Mouse (Mus musculus): ENCODE measurements at regions not wholly inside any gene's neighbourhood (a gene's known extent, or its start where the extent isn't known, plus 50 kb on each side); places are given as distances from the start of the nearest gene placed in this dataset.

DNA sequence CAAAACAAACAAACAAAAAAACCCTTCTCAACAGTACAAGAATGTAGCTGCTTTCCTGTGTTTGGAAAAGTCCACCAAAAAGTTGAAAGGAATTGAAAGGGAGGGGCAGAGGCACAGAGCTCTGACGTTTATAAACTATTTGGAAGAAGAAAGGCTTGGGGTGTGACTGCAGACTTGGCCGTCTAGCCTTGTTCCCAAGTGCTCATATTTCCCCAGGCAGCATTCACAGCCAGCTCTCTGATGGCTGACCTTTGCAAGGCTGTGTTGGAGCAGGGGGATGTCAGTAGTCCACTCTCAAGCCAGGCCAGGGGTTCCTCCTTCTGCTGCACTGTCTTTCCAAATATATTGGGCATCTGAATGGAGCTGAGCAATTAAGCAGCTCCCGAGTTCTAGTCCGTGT lies 534.5 kb downstream of the 1700129C05Rik start:
- no peak for DNase-seq (ENCODE audit: low read depth, low spot score)

DNA sequence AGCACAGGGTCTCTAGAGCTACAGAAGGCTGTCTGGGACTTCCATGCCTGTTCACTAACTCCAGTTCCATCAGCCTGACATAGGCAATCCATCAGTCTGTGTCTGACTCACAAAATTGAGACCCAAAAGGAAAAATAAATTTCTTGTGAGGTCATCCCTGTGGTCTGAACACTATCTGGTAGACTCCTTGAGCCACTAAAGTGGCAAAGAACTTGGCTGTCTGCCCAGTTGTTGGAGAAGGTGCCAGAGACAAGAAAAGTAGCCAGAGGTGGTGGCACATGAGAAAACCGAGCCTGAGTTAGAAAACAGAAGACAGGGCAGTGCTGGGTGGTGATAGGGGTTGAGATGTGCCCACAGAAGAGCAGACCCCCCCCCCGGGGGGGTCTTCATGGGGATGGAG lies 535.0 kb downstream of the 1700129C05Rik start:
- no peak for DNase-seq (ENCODE audit: low read depth, low spot score)

- DNase-seq (ENCODE audit: low read depth, low spot score) = peak; percentile 32
Observed at GRCm38 (mm10) chr14:58605529-58605928, 535.2 kb downstream of the Fgf9 start.

GRCm38 (mm10) chr14:58598867-58599266 lies 528.5 kb downstream of the Fgf9 start:
- DNase-seq (ENCODE audit: low read depth, low spot score) = peak; percentile 20

- DNase-seq (ENCODE audit: low read depth, low spot score) = no peak
Observed at GRCm38 (mm10) chr14:58597810-58598209, 527.5 kb downstream of the Fgf9 start.

DNA sequence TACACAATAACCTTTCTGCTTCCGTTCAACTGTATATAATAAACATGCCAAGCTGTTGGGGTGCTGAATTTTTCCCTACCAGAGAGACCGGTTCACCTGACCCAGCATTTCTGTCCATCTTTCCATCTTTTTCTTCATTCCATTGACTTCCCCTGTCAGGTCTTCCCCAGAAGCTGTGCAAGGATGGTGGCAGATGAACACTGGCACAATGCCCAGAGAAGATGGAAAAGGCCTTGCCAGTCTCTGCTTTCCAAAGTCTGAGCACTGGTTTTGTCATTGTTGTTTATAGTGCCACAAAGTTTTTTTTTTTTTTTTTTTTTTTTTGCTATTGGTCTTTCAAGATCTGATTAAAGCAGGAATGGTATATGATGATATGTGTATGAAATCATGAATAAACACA lies 526.6 kb downstream of the Fgf9 start:
- peak; percentile 12 for DNase-seq (ENCODE audit: low read depth, low spot score)

DNA sequence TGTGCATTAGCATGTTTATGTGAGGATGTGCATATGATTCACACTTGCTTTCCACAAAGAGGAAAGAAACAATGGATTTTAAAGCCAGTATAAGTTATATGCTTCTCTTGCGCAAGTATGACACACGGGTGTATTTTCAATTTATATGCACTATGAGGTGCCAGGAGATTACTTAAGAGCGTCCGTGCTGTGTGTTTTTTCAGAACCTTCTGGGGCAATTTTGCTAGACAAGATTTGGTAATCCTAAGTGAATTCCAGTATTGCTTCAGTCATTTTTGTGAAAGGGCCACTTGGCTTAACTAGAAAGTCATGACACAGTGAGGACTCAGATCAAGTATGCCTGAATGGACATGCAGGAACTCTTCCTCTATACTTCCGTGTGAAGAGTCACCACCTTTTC lies 511.5 kb downstream of the Fgf9 start:
- DNase-seq (ENCODE audit: low read depth, low spot score) = no peak

- DNase-seq (ENCODE audit: low read depth, low spot score) = no peak
Observed at GRCm38 (mm10) chr14:58570021-58570420, 499.7 kb downstream of the Fgf9 start.

GRCm38 (mm10) chr14:58567472-58567871 lies 497.1 kb downstream of the Fgf9 start:
- DNase-seq (ENCODE audit: low read depth, low spot score) = no peak

- no peak for DNase-seq (ENCODE audit: low read depth, low spot score)
Observed at GRCm38 (mm10) chr14:58563082-58563481, 492.7 kb downstream of the Fgf9 start.

DNA sequence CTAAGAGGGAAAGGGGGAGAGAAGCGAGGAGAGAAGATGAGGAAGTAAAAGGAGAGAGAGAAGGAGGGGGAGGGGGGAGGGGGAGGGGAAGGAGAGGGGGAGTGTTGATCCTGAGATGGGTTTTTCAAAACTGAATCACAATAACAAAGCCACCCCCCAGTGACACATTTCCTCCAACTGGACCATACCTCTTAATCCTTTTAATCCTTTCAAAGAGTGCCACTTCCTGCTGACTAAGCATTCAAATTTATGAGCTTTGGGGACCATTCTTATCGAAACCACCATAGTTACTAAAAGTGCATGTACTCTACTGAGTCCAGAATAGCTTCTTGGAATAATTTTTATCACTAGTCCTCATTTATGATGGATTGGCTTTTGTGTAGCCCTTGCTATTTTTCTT lies 480.4 kb downstream of the Fgf9 start:
- DNase-seq (ENCODE audit: low read depth, low spot score) = no peak

DNA sequence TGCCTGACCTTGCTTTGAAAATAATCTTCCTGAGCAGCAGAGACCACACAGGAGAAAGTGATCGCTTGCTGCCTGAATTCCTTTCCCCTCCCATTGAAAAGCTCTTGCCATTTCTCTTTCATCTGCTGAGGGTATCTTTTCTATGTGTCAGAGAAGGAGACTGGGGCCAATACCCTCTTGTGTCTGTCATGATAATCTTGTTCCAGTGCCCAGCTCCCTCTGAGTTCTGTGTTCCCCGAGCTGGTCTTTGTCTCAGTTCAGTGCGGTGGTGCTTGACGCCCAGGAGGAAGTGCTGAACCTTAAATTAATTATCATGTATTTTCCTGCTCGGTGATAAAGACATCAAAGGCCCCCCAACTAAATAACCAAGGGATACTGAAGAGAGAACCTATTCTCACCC lies 475.4 kb downstream of the Fgf9 start:
- no peak for DNase-seq (ENCODE audit: low read depth, low spot score)

GRCm38 (mm10) chr14:58543140-58543767 lies 472.9 kb downstream of the Fgf9 start:
- no peak for DNase-seq (ENCODE audit: low read depth, low spot score)

GRCm38 (mm10) chr14:58538135-58538534 lies 467.8 kb downstream of the Fgf9 start:
- DNase-seq (ENCODE audit: low read depth, low spot score) = no peak

DNA sequence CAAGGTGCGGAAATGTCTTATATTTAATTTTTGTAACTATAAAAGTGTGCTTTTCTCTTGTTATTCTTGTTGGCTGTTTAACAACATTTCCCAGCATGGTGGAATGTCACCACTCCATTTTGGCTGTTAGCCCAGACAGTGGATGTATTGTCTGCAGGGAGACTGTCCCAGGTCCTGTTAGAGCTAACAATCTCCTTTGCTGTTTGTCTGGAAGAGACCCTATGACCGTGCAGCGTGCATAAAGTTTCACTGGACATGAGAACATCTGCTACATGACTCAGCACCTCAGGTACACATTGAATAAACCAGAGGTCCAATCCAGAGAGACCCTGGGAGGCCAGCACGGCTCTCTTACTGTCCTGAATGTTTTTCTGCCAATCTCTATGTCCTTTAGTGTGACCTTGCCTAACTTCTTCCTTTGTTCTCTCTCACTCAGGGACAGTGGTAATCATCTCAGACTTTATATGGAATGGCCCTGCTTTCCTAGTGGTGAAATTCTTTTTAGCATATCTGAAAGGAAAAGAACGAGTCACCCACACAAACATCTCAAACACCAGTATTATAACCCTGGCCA lies 450.7 kb downstream of the Fgf9 start:
- DNase-seq (ENCODE audit: low read depth, low spot score) = peak; percentile 54

DNA sequence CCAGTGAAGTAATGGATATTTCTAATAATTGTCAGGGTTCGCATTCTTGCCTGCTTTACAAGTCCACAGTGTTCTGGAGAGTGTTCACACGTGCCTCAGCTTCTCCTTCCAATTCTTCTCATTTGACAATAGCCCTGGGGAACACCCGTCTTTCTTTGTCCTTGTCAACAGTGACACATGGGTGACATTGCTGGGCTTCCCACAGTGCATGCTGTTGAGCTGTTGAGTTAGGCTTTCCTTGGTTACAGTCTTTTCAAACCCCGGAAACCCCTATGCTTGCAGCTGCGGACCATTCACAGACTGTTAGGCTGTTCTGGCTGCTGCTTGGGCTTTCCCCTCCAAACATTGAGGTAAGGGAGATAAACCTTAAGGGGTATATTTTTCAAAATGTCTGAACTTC lies 450.0 kb downstream of the Fgf9 start:
- DNase-seq (ENCODE audit: low read depth, low spot score) = no peak

DNA sequence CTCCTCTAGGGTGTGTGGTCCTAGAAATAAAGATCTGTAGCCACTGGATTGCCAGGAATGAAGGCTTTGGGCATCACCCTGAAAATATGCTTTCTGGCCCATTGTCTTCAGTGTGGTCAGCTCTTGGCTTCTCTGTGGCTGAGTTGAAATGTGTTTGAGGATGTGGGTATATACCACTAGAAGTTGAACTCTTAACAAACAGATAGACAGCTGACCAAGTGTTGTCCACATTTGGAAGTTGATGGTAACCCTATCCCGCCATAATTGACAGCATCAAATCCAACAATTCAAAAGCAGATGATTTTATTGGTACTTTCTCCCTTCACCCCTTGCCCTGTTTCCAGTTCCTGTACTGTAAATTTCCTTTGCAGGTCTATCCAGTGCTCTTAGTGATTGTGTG lies 448.7 kb downstream of the Fgf9 start:
- DNase-seq (ENCODE audit: low read depth, low spot score) = no peak

DNA sequence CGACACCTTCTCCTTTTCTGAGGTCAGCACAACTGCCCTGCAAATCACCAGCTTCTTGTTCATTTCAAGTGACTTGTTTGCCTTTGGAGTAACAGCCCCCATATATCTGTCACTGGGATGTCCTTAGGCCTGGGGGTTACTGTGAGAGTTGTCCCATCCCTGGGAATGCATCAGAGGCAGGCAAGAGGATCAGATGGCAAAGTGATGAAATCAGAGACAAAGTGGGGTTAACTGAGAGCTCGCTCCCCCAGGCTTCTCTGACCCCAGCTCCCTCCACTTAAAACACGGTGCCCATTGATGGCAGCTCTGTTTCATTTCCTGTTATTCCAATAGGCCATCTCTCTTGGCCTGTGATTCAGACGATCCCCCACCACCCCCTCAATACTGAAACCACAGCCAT lies 446.2 kb downstream of the Fgf9 start:
- no peak for DNase-seq (ENCODE audit: low read depth, low spot score)

- no peak for DNase-seq (ENCODE audit: low read depth, low spot score)
Observed at GRCm38 (mm10) chr14:58512177-58512576, 441.8 kb downstream of the Fgf9 start.

- no peak for DNase-seq (ENCODE audit: low read depth, low spot score)
Observed at GRCm38 (mm10) chr14:58511571-58511985, 441.2 kb downstream of the Fgf9 start.

DNA sequence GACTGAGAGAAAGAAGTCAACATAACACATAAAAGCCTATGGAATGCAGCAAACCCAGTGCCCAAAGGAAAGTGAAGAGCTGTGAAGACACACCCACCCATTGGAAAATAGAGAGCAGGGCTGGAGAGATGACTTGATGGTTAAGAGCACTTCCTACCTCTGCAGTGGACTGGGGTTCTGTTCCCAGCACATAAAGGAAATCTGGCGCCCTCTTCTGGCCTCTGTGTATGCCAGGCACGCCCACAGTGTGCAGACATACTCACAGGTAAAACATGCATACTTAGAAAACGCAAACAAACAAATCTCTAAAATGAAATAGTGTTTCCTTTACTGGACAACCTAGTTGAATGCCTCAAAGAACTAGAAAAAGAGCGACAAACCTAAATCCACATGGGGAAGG lies 440.4 kb downstream of the Fgf9 start:
- no peak for DNase-seq (ENCODE audit: low read depth, low spot score)

GRCm38 (mm10) chr14:58509106-58509505 lies 438.8 kb downstream of the Fgf9 start:
- DNase-seq (ENCODE audit: low read depth, low spot score) = no peak

GRCm38 (mm10) chr14:58506490-58506889 lies 436.1 kb downstream of the Fgf9 start:
- no peak for DNase-seq (ENCODE audit: low read depth, low spot score)

GRCm38 (mm10) chr14:58505841-58506240 lies 435.5 kb downstream of the Fgf9 start:
- DNase-seq (ENCODE audit: low read depth, low spot score) = peak; percentile 91

Measured in brain, adult 2 months (tissue).